Comparison of ENCODE assay signal across 11 mouse cellular contexts in genomic region chr11:115278176-115278575, GRCm38 (mm10). TPM values are rescaled to one million over a fixed set of nuclear protein-coding genes. Genes with fewer than 3 reads are reported as not detected.
DNase-seq lines count a peak whose midpoint lies in the region; ATAC-seq and TF ChIP-seq lines count a peak whose summit lies in the region.
"Had no signal": no experiment of that assay in that cellular context is flagged by ENCODE, and none has a peak within 500 bp of the region (broad histone marks: within the 10 kb centered on the region; RNA-seq: fewer than 3 reads in every experiment).

No protein-coding gene starts in this region.

- peaks cover 41% of the 10 kb centered on the region for H3K4me1 ChIP-seq in hindbrain, embryonic 10.5 days (replicated peaks)
- peaks cover 7% of the 10 kb centered on the region for H3K4me1 ChIP-seq in hindbrain, embryonic 11.5 days (replicated peaks; ENCODE audit: control insufficient read depth, insufficient read depth, low read length)
- peaks cover 54% of the 10 kb centered on the region for H3K4me1 ChIP-seq in G1E (ENCODE audit: insufficient read depth, low read depth, low read length)
- H3K4me1 ChIP-seq in hindbrain, embryonic 12.5 days: peaks cover 21% of the 10 kb centered on the region
- peaks cover 57% of the 10 kb centered on the region for H3K4me1 ChIP-seq in liver, embryonic 15.5 days (replicated peaks)

- no peaks in the 10 kb centered on the region for H3K9me3 ChIP-seq in hindbrain, embryonic 10.5 days
- no peaks in the 10 kb centered on the region for H3K9me3 ChIP-seq in hindbrain, embryonic 11.5 days (ENCODE audit: control insufficient read depth, low read length)
- no peaks in the 10 kb centered on the region for H3K9me3 ChIP-seq in G1E (replicated peaks)
- H3K9me3 ChIP-seq in hindbrain, embryonic 12.5 days (replicated peaks): no peaks in the 10 kb centered on the region
- no peaks in the 10 kb centered on the region for H3K9me3 ChIP-seq in liver, embryonic 15.5 days (replicated peaks)

- no peaks in the 10 kb centered on the region for H3K27me3 ChIP-seq in hindbrain, embryonic 10.5 days (ENCODE audit: insufficient read depth, poor library complexity, severe bottlenecking)
- no peaks in the 10 kb centered on the region for H3K27me3 ChIP-seq in hindbrain, embryonic 11.5 days (ENCODE audit: control insufficient read depth, insufficient read depth, low read length)
- H3K27me3 ChIP-seq in G1E (ENCODE audit: insufficient read depth, low read length): peaks cover 9% of the 10 kb centered on the region
- H3K27me3 ChIP-seq in hindbrain, embryonic 12.5 days: no peaks in the 10 kb centered on the region
- no peaks in the 10 kb centered on the region for H3K27me3 ChIP-seq in liver, embryonic 15.5 days

- no peaks in the 10 kb centered on the region for H3K36me3 ChIP-seq in hindbrain, embryonic 10.5 days
- no peaks in the 10 kb centered on the region for H3K36me3 ChIP-seq in hindbrain, embryonic 11.5 days (ENCODE audit: control insufficient read depth, insufficient read depth, low read length)
- peaks cover 19% of the 10 kb centered on the region for H3K36me3 ChIP-seq in G1E (replicated peaks)
- H3K36me3 ChIP-seq in hindbrain, embryonic 12.5 days: no peaks in the 10 kb centered on the region
- no peaks in the 10 kb centered on the region for H3K36me3 ChIP-seq in liver, embryonic 15.5 days (replicated peaks)

- 79% methylated on average over 6 of the region's 6 CpGs for WGBS in hindbrain, embryonic 10.5 days
- WGBS in hindbrain, embryonic 11.5 days: 80% methylated on average over 6 of the region's 6 CpGs
- WGBS in hindbrain, embryonic 12.5 days: 66% methylated on average over 6 of the region's 6 CpGs
- WGBS in liver, embryonic 15.5 days (ENCODE audit: insufficient replicate concordance): 66% methylated on average over 6 of the region's 6 CpGs

- no peak for DNase-seq in hindbrain, embryonic 10.5 days (ENCODE audit: low spot score)
- DNase-seq in hindbrain, embryonic 11.5 days (ENCODE audit: low spot score): no peak
- peak; percentile 45 for DNase-seq in G1E (ENCODE audit: low spot score)
- no peak for DNase-seq in testis, postnatal 10 days (ENCODE audit: low spot score)
- DNase-seq in urinary bladder, postnatal 4 days (ENCODE audit: low spot score in 2 of 2): no peak
- no peak for DNase-seq in Muller cell, postnatal 12 days (ENCODE audit: inconsistent ontology term)
- DNase-seq: kidney, postnatal 4 days; right cerebral cortex, adult 18-20 months had no signal

- no peak overlapping the region for H3K9ac ChIP-seq in hindbrain, embryonic 11.5 days (ENCODE audit: low read depth, low read length)
- no peak overlapping the region for H3K9ac ChIP-seq in hindbrain, embryonic 12.5 days
- 0 out of 2 replicates have a peak overlapping the region, but pooled peaks have one; percentile 74 for H3K9ac ChIP-seq in liver, embryonic 15.5 days

- H3K4me2 ChIP-seq in hindbrain, embryonic 11.5 days (replicated peaks; ENCODE audit: low read depth, low read length): no peak overlapping the region
- H3K4me2 ChIP-seq in hindbrain, embryonic 12.5 days (replicated peaks): peak overlapping the region; percentile 74
- peak overlapping the region; percentile 97 for H3K4me2 ChIP-seq in liver, embryonic 15.5 days

- no peak for TF ChIP-seq CTCF in G1E (IDR thresholded peaks at IDR 0.05; ENCODE audit: low read depth, low read length)

- ATAC-seq in hindbrain, embryonic 11.5 days (ENCODE audit: low FRiP score): no peak
- no peak for ATAC-seq in G1E (ENCODE audit: extremely low read depth, insufficient number of reproducible peaks, low FRiP score, poor library complexity, severe bottlenecking)
- ATAC-seq in hindbrain, embryonic 12.5 days (ENCODE audit: low FRiP score): no peak
- ATAC-seq in liver, embryonic 15.5 days (ENCODE audit: insufficient read depth): no peak

- peak overlapping the region; percentile 79 for H3K4me3 ChIP-seq in hindbrain, embryonic 10.5 days
- H3K4me3 ChIP-seq in hindbrain, embryonic 11.5 days (ENCODE audit: low read depth, low read length): no peak overlapping the region; the same call in 1 of the 2 replicates
- H3K4me3 ChIP-seq in G1E (ENCODE audit: low read depth, low read length): no peak overlapping the region
- peak overlapping the region; percentile 52; the same call in 1 of the 2 replicates for H3K4me3 ChIP-seq in hindbrain, embryonic 12.5 days
- peak overlapping the region; percentile 63 for H3K4me3 ChIP-seq in liver, embryonic 15.5 days (replicated peaks)

- no peak overlapping the region for H3K27ac ChIP-seq in hindbrain, embryonic 10.5 days
- H3K27ac ChIP-seq in hindbrain, embryonic 11.5 days (ENCODE audit: low read depth, low read length): no peak overlapping the region
- no peak overlapping the region for H3K27ac ChIP-seq in hindbrain, embryonic 12.5 days
- H3K27ac ChIP-seq in liver, embryonic 15.5 days (replicated peaks): peak overlapping the region; percentile 83

RNA-seq across cellular contexts. Expression of gene Fdxr, which starts 1.3 kb away (rescaled TPM):
- 17.7 TPM in 2 replicates for polyA plus RNA-seq in hindbrain, embryonic 10.5 days (2016; fragmentation: Nextera tagmentation; extraction: Ambion mirVana)
- polyA plus RNA-seq in hindbrain, embryonic 11.5 days (2014; fragmentation: Nextera tagmentation; extraction: Ambion mirVana): 11.6 and 14.9 TPM in 2 replicates
- 3.7 and 10.4 TPM in 2 replicates for total RNA-seq in G1E (2014; fragmentation: Nextera tagmentation)
- 10.7 and 11.1 TPM in 2 replicates for total RNA-seq in G1E (2017)
- polyA plus RNA-seq in G1E (2012): 32.2 and 36.3 TPM in 2 replicates
- polyA plus RNA-seq in hindbrain, embryonic 12.5 days (2016; fragmentation: Nextera tagmentation; extraction: Ambion mirVana): 15.4 and 18.0 TPM in 2 replicates
- 19.5 and 21.1 TPM in 2 replicates for polyA plus RNA-seq in liver, embryonic 15.5 days (2015; fragmentation: Nextera tagmentation; extraction: Ambion mirVana)

RNA-seq across cellular contexts. Expression of gene Grin2c, which starts 11.1 kb away (rescaled TPM):
- polyA plus RNA-seq in hindbrain, embryonic 10.5 days (2016; fragmentation: Nextera tagmentation; extraction: Ambion mirVana): 0.14 and 0.18 TPM in 2 replicates
- 0.25 and 0.43 TPM in 2 replicates for polyA plus RNA-seq in hindbrain, embryonic 11.5 days (2014; fragmentation: Nextera tagmentation; extraction: Ambion mirVana)
- total RNA-seq in G1E (2014; fragmentation: Nextera tagmentation) (0.53 TPM in 1 of 2 replicates, not detected in the other), G1E (2017) (0.06 TPM in 1 of 2 replicates, not detected in the other)
- polyA plus RNA-seq in G1E (2012): not detected in 2 replicates
- polyA plus RNA-seq in hindbrain, embryonic 12.5 days (2016; fragmentation: Nextera tagmentation; extraction: Ambion mirVana): 0.21 and 0.57 TPM in 2 replicates
- polyA plus RNA-seq in liver, embryonic 15.5 days (2015; fragmentation: Nextera tagmentation; extraction: Ambion mirVana): 0.05 TPM in 2 replicates
- total RNA-seq: megakaryocyte progenitor cell, adult 5-6 weeks had no signal

RNA-seq across cellular contexts. Expression of gene Fads6, which starts 19.3 kb away (rescaled TPM):
- 0.27 and 0.47 TPM in 2 replicates for polyA plus RNA-seq in hindbrain, embryonic 10.5 days (2016; fragmentation: Nextera tagmentation; extraction: Ambion mirVana)
- 0.40 and 0.52 TPM in 2 replicates for polyA plus RNA-seq in hindbrain, embryonic 11.5 days (2014; fragmentation: Nextera tagmentation; extraction: Ambion mirVana)
- not detected in 2 replicates for total RNA-seq in G1E (2014; fragmentation: Nextera tagmentation)
- total RNA-seq in G1E (2017): 0.06 and 0.38 TPM in 2 replicates
- polyA plus RNA-seq in G1E (2012): not detected in 2 replicates
- 0.13 and 0.25 TPM in 2 replicates for polyA plus RNA-seq in hindbrain, embryonic 12.5 days (2016; fragmentation: Nextera tagmentation; extraction: Ambion mirVana)
- 3.4 and 4.1 TPM in 2 replicates for polyA plus RNA-seq in liver, embryonic 15.5 days (2015; fragmentation: Nextera tagmentation; extraction: Ambion mirVana)

RNA-seq across cellular contexts. Expression of gene Otop2, which starts 28.8 kb away (rescaled TPM):
- polyA plus RNA-seq in hindbrain, embryonic 10.5 days (2016; fragmentation: Nextera tagmentation; extraction: Ambion mirVana): not detected in 2 replicates
- polyA plus RNA-seq in hindbrain, embryonic 11.5 days (2014; fragmentation: Nextera tagmentation; extraction: Ambion mirVana): not detected in 2 replicates
- total RNA-seq in G1E (2014; fragmentation: Nextera tagmentation): not detected in 2 replicates
- total RNA-seq in G1E (2017): not detected in 2 replicates
- polyA plus RNA-seq in G1E (2012): not detected in 2 replicates
- polyA plus RNA-seq in hindbrain, embryonic 12.5 days (2016; fragmentation: Nextera tagmentation; extraction: Ambion mirVana): not detected in 2 replicates
- not detected in 2 replicates for polyA plus RNA-seq in liver, embryonic 15.5 days (2015; fragmentation: Nextera tagmentation; extraction: Ambion mirVana)
- total RNA-seq: megakaryocyte progenitor cell, adult 5-6 weeks had no signal

RNA-seq across cellular contexts. Expression of gene Ush1g, which starts 43.7 kb away (rescaled TPM):
- 0.10 TPM in 1 of 2 replicates, not detected in the other for polyA plus RNA-seq in hindbrain, embryonic 10.5 days (2016; fragmentation: Nextera tagmentation; extraction: Ambion mirVana)
- polyA plus RNA-seq in hindbrain, embryonic 11.5 days (2014; fragmentation: Nextera tagmentation; extraction: Ambion mirVana): 0.05 TPM in 1 of 2 replicates, not detected in the other
- not detected in 2 replicates for total RNA-seq in G1E (2014; fragmentation: Nextera tagmentation)
- total RNA-seq in G1E (2017): 0.05 and 0.06 TPM in 2 replicates
- polyA plus RNA-seq in G1E (2012): not detected in 2 replicates
- polyA plus RNA-seq in hindbrain, embryonic 12.5 days (2016; fragmentation: Nextera tagmentation; extraction: Ambion mirVana): not detected in 2 replicates
- polyA plus RNA-seq in liver, embryonic 15.5 days (2015; fragmentation: Nextera tagmentation; extraction: Ambion mirVana): 0.20 and 0.22 TPM in 2 replicates
- total RNA-seq: megakaryocyte progenitor cell, adult 5-6 weeks had no signal

Comparison
In these comparisons a context has a peak if more than half of its experiments do, and no peak if none do; other contexts are left out.
1. H3K4me3 ChIP-seq: peak in hindbrain, embryonic 10.5 days (single experiment), hindbrain, embryonic 12.5 days (single experiment) and liver, embryonic 15.5 days (single experiment); none in hindbrain, embryonic 11.5 days (single experiment) and G1E (single experiment).